Mouse (Mus musculus) cerebellum, postnatal 25 days (tissue): ENCODE data around the gene Sbf1.

ENCODE experiments used
- DNase-seq, 2 experiments: peaks; one replicate each; pipeline ENCODE4 v3.0.0; 2021; ENCODE audit warnings: mixed read lengths in 2 of 2

The Sbf1 gene

GRCm38 (mm10) chr15:89277366-89277765, 37.7 kb downstream of the Sbf1 start:
- DNase-seq, result no peak

GRCm38 (mm10) chr15:89275497-89275896, 39.6 kb downstream of the Sbf1 start:
- peak; percentile 17 to 29 for DNase-seq

GRCm38 (mm10) chr15:89264485-89264884, 50.6 kb downstream of the Sbf1 start:
- no peak for DNase-seq

GRCm38 (mm10) chr15:89258997-89259396, 56.1 kb downstream of the Sbf1 start:
- peak; percentile 80 to 81 for DNase-seq

- DNase-seq, result no peak
Observed at GRCm38 (mm10) chr15:89255330-89255729, 59.8 kb downstream of the Sbf1 start.

GRCm38 (mm10) chr15:89249063-89249462, 66.0 kb downstream of the Sbf1 start:
- no peak for DNase-seq

- peak in 1 of 2 experiments; percentile 36 for DNase-seq
Observed at GRCm38 (mm10) chr15:89241025-89241424, 74.1 kb downstream of the Sbf1 start.

- DNase-seq, result no peak
Observed at GRCm38 (mm10) chr15:89239751-89240392, 75.2 kb downstream of the Sbf1 start.
